Mouse (Mus musculus): ENCODE measurements around the gene Jpt2.

Gene Jpt2

GRCm38 (mm10) chr17:24907591-24907990 is 52.9 kb downstream of the Jpt2 start:
- DNase-seq (ENCODE audit: low spot score in 2 of 2) = no peak

- no peak for DNase-seq (ENCODE audit: low spot score in 2 of 2)
Observed at GRCm38 (mm10) chr17:24903767-24904166, 56.7 kb downstream of the Jpt2 start.

GRCm38 (mm10) chr17:24902671-24903474 is 57.6 kb downstream of the Jpt2 start:
- DNase-seq (ENCODE audit: low spot score in 2 of 2) = peak in 1 of 2 experiments; percentile 42

GRCm38 (mm10) chr17:24902124-24902523 is 58.4 kb downstream of the Jpt2 start:
- peak in 1 of 2 experiments; percentile 21 for DNase-seq (ENCODE audit: low spot score in 2 of 2)

GRCm38 (mm10) chr17:24900014-24900413 is 60.5 kb downstream of the Jpt2 start:
- peak in 1 of 2 experiments; percentile 30 for DNase-seq (ENCODE audit: low spot score in 2 of 2)

- no peak for DNase-seq (ENCODE audit: low spot score in 2 of 2)
Observed at GRCm38 (mm10) chr17:24899153-24899552, 61.3 kb downstream of the Jpt2 start.

GRCm38 (mm10) chr17:24898041-24898854 is 62.2 kb downstream of the Jpt2 start:
- DNase-seq (ENCODE audit: low spot score in 2 of 2) = no peak

GRCm38 (mm10) chr17:24897600-24897999 is 62.9 kb downstream of the Jpt2 start:
- DNase-seq (ENCODE audit: low spot score in 2 of 2) = no peak

- DNase-seq (ENCODE audit: low spot score in 2 of 2) = no peak
Observed at GRCm38 (mm10) chr17:24896993-24897269, 63.6 kb downstream of the Jpt2 start.

GRCm38 (mm10) chr17:24896241-24896992 is 64.1 kb downstream of the Jpt2 start, which contains the start of gene Nme3:
Gene Nme3 (plus strand): TSS chr17:24896500.
- DNase-seq (ENCODE audit: low spot score in 2 of 2) = peak; percentile 85 to 87

GRCm38 (mm10) chr17:24895571-24896240 is 64.8 kb downstream of the Jpt2 start:
- DNase-seq (ENCODE audit: low spot score in 2 of 2) = peak in 1 of 2 experiments; percentile 42

- DNase-seq (ENCODE audit: low spot score in 2 of 2) = peak; percentile 91 to 92
Observed at GRCm38 (mm10) chr17:24894995-24895547, 65.4 kb downstream of the Jpt2 start, which contains the start of the genes Eme2 and Mrps34. Gene Eme2 (minus strand): TSS chr17:24895087. Gene Mrps34 (plus strand): TSS chr17:24895116.

GRCm38 (mm10) chr17:24894061-24894994 is 66.2 kb downstream of the Jpt2 start:
- DNase-seq (ENCODE audit: low spot score in 2 of 2) = no peak

- DNase-seq (ENCODE audit: low spot score in 2 of 2) = peak in 1 of 2 experiments; percentile 40
Observed at GRCm38 (mm10) chr17:24893276-24893675, 67.2 kb downstream of the Jpt2 start.

GRCm38 (mm10) chr17:24892785-24893184 is 67.7 kb downstream of the Jpt2 start:
- DNase-seq (ENCODE audit: low spot score in 2 of 2) = no peak

- peak; percentile 19 to 53 for DNase-seq (ENCODE audit: low spot score in 2 of 2)
Observed at GRCm38 (mm10) chr17:24891321-24891720, 69.2 kb downstream of the Jpt2 start.

- peak in 1 of 2 experiments; percentile 48 for DNase-seq (ENCODE audit: low spot score in 2 of 2)
Observed at GRCm38 (mm10) chr17:24890151-24891092, 70.1 kb downstream of the Jpt2 start.

- peak in 1 of 2 experiments; percentile 17 for DNase-seq (ENCODE audit: low spot score in 2 of 2)
Observed at GRCm38 (mm10) chr17:24888862-24889261, 71.6 kb downstream of the Jpt2 start.
